In genomic region chr9:63250841-63251626, GRCm38 (mm10) we compare ENCODE assay signal across 15 mouse cellular contexts.
DNase-seq lines count a peak whose midpoint lies in the region; ATAC-seq and TF ChIP-seq lines count a peak whose summit lies in the region.
"Had no signal": no experiment of that assay in that cellular context is flagged by ENCODE, and none has a peak within 500 bp of the region (broad histone marks: within the 10 kb centered on the region; RNA-seq: fewer than 3 reads in every experiment).

No protein-coding gene starts in this region.

- H3K9me3 ChIP-seq in hindbrain, embryonic 10.5 days: no peaks in the 10 kb centered on the region
- H3K9me3 ChIP-seq in midbrain, embryonic 13.5 days: no peaks in the 10 kb centered on the region
- H3K9me3 ChIP-seq: forebrain, embryonic 15.5 days had no signal

- ATAC-seq in midbrain, embryonic 13.5 days: peak; percentile 79
- ATAC-seq: forebrain, embryonic 15.5 days had no signal

- TF ChIP-seq CTCF in lung, adult 2 months (IDR thresholded peaks at IDR 0.05; ENCODE audit: insufficient read depth, low read length): no peak

- peak; percentile 47 to 48 for DNase-seq in cerebellum, postnatal 10 days
- no peak for DNase-seq in cerebellum, adult 9-10 months
- peak; percentile 78 for DNase-seq in Muller cell, postnatal 12 days (ENCODE audit: inconsistent ontology term)
- peak; percentile 43 for DNase-seq in hindbrain, embryonic 10.5 days (ENCODE audit: low spot score)
- no peak for DNase-seq in layer of hippocampus, adult 18-20 months (ENCODE audit: low spot score in 2 of 2)
- DNase-seq in lung, adult 2 months: no peak
- DNase-seq in layer of hippocampus, adult 11-12 months (ENCODE audit: low spot score): no peak
- DNase-seq: adrenal gland, postnatal 25 days; gastrocnemius, postnatal 25 days; kidney, postnatal 14 days; lung, postnatal 14 days; spleen, adult 18-20 months had no signal

- H3K9ac ChIP-seq in midbrain, embryonic 13.5 days (replicated peaks): no peak overlapping the region; the same call in 1 of the 2 replicates
- H3K9ac ChIP-seq: forebrain, embryonic 15.5 days had no signal

- 58% methylated on average over 19 of the region's 19 CpGs for WGBS in hindbrain, embryonic 10.5 days
- WGBS in midbrain, embryonic 13.5 days: 45% methylated on average over 19 of the region's 19 CpGs
- WGBS in lung, adult 2 months: 83% methylated on average over 19 of the region's 19 CpGs

- no peak overlapping the region for H3K4me3 ChIP-seq in hindbrain, embryonic 10.5 days
- H3K4me3 ChIP-seq in midbrain, embryonic 13.5 days (replicated peaks): no peak overlapping the region
- H3K4me3 ChIP-seq in lung, adult 2 months (replicated peaks; ENCODE audit: extremely low read depth, low read depth, low read length): no peak overlapping the region
- H3K4me3 ChIP-seq: forebrain, embryonic 15.5 days had no signal

- no peak for TF ChIP-seq POLR2A in lung, adult 2 months (IDR thresholded peaks at IDR 0.05; ENCODE audit: borderline replicate concordance, extremely low read depth, low read depth, low read length)

- H3K4me1 ChIP-seq in hindbrain, embryonic 10.5 days (replicated peaks): peaks cover 45% of the 10 kb centered on the region
- peaks cover 17% of the 10 kb centered on the region for H3K4me1 ChIP-seq in midbrain, embryonic 13.5 days (replicated peaks)
- H3K4me1 ChIP-seq in lung, adult 2 months (ENCODE audit: control insufficient read depth, insufficient read depth, low read length): no peaks in the 10 kb centered on the region
- H3K4me1 ChIP-seq: forebrain, embryonic 15.5 days had no signal

- H3K27me3 ChIP-seq in hindbrain, embryonic 10.5 days (ENCODE audit: insufficient read depth, poor library complexity, severe bottlenecking): no peaks in the 10 kb centered on the region
- peaks cover 5% of the 10 kb centered on the region; the same call in 1 of the 2 replicates for H3K27me3 ChIP-seq in midbrain, embryonic 13.5 days
- H3K27me3 ChIP-seq: forebrain, embryonic 15.5 days had no signal

- H3K36me3 ChIP-seq in hindbrain, embryonic 10.5 days: peaks cover 22% of the 10 kb centered on the region
- 0 out of 2 replicates have a peak, but pooled peaks cover 3% of the 10 kb centered on the region for H3K36me3 ChIP-seq in midbrain, embryonic 13.5 days
- H3K36me3 ChIP-seq: forebrain, embryonic 15.5 days had no signal

- peak overlapping the region; percentile 28 for H3K4me2 ChIP-seq in midbrain, embryonic 13.5 days (replicated peaks)
- H3K4me2 ChIP-seq: forebrain, embryonic 15.5 days; liver, embryonic 11.5 days had no signal

- peak overlapping the region; percentile 76 for H3K27ac ChIP-seq in hindbrain, embryonic 10.5 days
- peak overlapping the region; percentile 71 for H3K27ac ChIP-seq in midbrain, embryonic 13.5 days
- H3K27ac ChIP-seq: forebrain, embryonic 15.5 days had no signal

Comparison
In these comparisons a context has a peak if more than half of its experiments do, and no peak if none do; other contexts are left out.
1. DNase-seq: peak in cerebellum, postnatal 10 days (2 of 2), Muller cell, postnatal 12 days (single experiment) and hindbrain, embryonic 10.5 days (single experiment); none in cerebellum, adult 9-10 months (single experiment), layer of hippocampus, adult 18-20 months (0 of 2), lung, adult 2 months (single experiment) and layer of hippocampus, adult 11-12 months (single experiment).